Mouse (Mus musculus) gastrocnemius, postnatal 25 days (tissue): Measurements from ENCODE around the gene Nat14. TPM values are rescaled to one million over a fixed set of nuclear protein-coding genes. Genes with fewer than 3 reads are reported as not detected.

Experiments used
- DNase-seq: peaks from one replicate; pipeline ENCODE4 v3.0.0; 2022
- total RNA-seq, 2 experiments: library from RNA; stranded (reverse); gene quantifications; 1 replicate in 1 of 2; 2 replicates in 1 of 2; pipeline ENCODE4 v1.2.3; 2021

Nat14 gene
- total RNA-seq, 2 experiments from 2014 or later, result 3.7 to 5.2 TPM

- DNase-seq, result no peak
Measured at GRCm38 (mm10) chr7:4919971-4920370, 1.9 kb upstream of the Nat14 start.

DNA sequence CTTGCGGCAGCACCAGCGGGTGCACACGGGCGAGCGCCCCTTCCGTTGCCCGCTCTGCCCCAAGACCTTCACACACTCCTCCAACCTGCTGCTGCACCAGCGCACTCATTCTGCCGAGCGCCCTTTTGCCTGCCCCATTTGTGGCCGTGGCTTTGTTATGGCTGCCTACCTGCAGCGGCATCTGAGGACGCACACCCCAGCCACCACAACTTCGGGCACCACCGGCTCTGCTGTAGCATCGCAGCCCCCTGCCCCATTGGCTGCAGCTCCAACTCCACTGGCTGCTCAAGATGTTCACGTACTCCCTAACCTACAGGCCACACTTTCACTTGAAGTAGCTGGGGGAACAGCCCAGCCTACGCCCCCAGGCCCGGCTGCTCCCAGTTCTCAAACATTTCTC is 1.3 kb upstream of the Nat14 start:
- no peak for DNase-seq

DNA sequence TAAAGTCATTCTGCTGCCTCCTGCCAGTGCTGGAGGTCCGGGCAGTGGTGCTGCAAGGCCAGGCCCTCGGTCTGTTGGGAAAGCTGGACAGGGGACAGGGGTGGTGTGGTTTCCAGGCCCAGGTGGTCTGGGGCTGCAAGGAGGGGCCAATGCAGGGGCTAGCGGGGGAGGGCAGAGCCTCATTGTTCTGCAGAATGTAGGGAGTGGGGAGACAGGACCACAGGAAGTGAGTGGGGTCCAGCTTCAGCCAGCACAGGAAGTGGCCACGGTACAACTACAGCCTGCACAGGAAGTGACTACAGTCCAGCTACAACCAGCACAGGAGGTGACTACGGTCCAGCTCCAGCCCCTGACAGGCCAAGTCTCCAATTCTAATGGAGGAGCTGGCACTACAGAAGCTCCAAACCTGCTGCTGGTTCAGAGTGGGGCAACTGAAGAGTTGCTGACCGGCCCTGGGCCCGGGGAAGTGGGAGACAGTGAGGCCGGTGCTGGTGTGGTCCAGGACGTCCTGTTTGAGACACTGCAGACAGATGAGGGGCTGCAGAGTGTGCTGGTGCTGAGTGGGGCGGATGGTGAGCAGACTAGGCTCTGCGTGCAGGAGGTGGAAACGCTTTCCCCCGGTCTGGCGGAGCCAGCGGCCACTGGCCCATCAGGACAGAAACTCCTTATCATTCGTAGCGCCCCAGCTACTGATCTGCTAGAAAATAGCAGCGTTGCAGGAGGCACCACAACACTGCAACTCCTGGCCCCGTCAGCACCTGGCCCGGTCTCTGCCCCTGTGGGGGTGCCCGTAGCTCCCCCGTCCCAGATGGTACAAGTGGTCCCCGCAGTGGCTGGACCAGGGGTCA is 628 bp upstream of the Nat14 start:
- DNase-seq, result no peak

- peak; percentile 62 for DNase-seq
Measured at GRCm38 (mm10) chr7:4922508-4922907, 680 bp downstream of the Nat14 start.

- no peak for DNase-seq
Measured at GRCm38 (mm10) chr7:4922931-4923565, 1.2 kb downstream of the Nat14 start.

- DNase-seq, result peak; percentile 77
Measured at GRCm38 (mm10) chr7:4923586-4924364, 1.9 kb downstream of the Nat14 start.

GRCm38 (mm10) chr7:4924483-4924882 is 2.7 kb downstream of the Nat14 start:
- DNase-seq, result no peak

GRCm38 (mm10) chr7:4924891-4925301 is 3.1 kb downstream of the Nat14 start:
- DNase-seq, result peak; percentile 74

DNA sequence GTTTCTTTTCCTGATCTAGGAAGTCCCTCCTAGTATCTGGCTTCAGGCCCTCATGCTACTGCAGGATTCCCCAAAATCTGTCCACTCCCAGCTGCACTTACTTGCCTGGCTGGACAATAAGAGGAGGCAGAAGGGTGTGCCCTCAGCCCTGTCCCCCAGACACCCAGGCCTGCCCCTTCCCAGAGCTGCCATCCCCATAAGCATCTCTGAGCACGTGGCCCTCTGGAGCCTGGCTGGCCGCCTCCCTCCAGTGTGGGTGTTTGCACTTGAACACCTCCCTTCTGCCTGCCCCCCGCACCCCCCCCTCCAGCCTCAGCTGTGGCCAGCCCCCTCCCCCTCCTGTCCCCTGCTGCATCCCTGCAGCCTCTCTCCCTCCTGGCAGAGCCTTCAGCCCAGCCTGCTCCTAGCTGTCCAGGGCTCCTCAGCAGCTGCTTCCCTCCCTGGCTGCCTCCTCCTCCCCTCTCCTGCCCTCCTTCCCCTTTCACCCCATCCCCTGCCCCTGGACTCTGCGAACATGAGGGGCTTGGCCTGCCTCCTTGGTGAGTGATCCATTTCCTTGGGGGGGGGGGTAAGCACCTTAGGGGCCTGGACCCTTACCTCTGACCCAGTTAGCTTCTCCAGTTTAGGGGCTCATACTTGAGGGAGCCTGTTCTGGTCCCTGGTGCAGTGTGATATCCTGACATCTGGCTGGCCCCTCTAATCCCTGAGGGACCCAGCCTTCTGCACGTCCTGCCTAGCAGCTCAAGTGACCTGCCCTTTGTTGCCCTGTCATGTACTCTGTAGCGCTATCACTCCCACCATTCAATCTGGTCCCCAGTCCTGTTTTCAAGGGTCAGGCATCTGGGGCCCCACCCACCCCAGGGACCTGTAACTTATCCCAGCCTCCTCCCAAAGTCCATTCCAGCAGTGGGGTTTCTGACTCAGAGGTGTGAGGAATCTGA is 3.9 kb downstream of the Nat14 start, which contains the start of gene Ssc5d:
TSS of gene Ssc5d (plus strand) at position 345 of the 941 bp plus-strand sequence.
- DNase-seq, result peak; percentile 85

- no peak for DNase-seq
Measured at GRCm38 (mm10) chr7:4926849-4927248, 5.0 kb downstream of the Nat14 start.

- no peak for DNase-seq
Measured at GRCm38 (mm10) chr7:4927711-4928110, 5.9 kb downstream of the Nat14 start.

DNA sequence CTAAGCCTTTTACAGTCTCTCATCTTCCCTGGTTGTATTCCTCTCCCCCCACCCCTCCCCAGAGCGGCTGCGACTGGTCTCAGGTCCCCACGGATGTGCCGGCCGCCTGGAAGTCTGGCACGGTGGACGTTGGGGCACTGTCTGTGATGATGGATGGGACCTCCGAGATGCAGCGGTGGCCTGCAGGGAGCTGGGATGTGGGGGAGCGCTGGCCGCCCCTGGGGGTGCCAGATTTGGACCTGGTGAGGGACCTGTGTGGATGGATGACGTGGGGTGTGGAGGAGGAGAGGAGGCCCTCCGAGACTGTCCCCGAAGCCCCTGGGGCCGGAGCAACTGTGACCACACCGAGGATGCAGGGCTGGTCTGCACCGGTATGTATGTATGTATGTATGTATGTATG is 6.5 kb downstream of the Nat14 start:
- no peak for DNase-seq

DNA sequence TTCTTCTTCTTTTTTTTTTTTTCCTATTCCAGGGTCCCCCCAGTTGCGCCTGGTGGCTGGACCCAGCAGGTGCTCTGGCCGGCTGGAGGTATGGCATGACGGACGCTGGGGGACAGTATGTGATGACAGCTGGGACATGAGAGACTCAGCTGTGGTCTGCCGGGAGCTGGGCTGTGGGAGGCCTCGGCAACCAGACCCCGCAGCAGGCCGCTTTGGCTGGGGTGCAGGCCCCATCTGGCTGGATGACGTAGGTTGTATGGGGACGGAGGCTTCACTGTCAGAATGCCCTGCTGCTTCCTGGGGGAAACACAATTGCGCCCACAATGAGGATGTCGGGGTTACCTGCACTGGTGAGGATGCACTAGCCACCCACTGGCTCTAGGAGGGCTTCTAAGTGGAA is 11.3 kb downstream of the Nat14 start:
- DNase-seq, result no peak

DNA sequence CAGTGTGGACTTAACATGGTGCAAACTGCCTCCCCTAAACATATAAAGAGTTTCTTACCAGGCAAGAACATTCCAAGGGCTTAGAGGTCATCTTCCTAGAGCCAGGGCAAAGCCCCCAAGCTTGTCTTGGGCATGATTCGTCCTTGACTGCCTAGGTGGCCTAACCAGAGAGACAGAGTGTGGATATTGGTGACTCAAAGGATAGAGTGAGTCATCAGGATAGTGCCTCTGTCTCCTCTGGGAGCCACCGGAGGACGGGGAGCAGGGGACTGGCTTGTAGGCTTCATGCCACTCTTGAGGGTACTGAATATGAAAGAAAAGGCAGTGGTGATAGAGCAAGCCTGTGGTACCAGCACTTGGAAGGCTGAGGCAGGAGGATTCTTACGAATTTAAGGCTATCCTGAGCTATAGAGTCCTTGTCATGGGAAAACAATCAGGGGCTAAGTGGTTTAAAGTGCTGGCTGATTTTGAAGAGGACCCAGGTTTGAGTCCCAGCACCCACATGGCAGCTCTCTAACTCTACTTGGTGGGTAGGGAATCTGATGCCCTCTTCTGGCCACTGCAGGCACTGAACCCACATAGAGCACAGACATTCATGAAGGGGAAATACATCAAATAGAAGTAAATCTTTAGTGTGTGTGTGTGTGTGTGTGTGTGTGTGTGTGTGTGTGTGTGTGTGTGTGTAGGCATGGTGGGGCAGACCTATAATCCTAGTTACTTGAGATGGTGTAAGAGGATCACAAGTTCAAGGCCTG is 12.5 kb downstream of the Nat14 start:
- DNase-seq, result no peak

- DNase-seq, result no peak
Measured at GRCm38 (mm10) chr7:4936832-4937231, 15.0 kb downstream of the Nat14 start.

DNA sequence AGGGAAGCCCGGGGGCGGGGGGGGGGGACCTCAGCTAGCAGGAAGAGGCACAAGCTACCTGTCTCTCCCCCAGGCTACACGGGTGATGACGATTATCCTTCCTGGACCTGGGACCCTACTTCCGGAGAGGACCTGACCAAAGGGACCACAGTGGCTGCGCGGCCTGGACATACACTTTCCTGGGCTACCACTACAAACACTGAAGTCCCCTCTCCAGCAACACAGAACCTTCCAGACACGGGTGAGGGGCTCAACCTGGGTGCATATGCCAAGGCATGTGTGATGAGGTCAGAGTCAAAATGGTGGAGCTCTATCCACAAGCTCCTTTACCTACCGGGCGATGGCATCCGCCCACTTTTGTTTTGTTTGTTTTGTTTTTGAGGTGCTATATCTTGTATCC is 15.6 kb downstream of the Nat14 start:
- DNase-seq, result no peak

GRCm38 (mm10) chr7:4938456-4938855 is 16.6 kb downstream of the Nat14 start:
- DNase-seq, result no peak

DNA sequence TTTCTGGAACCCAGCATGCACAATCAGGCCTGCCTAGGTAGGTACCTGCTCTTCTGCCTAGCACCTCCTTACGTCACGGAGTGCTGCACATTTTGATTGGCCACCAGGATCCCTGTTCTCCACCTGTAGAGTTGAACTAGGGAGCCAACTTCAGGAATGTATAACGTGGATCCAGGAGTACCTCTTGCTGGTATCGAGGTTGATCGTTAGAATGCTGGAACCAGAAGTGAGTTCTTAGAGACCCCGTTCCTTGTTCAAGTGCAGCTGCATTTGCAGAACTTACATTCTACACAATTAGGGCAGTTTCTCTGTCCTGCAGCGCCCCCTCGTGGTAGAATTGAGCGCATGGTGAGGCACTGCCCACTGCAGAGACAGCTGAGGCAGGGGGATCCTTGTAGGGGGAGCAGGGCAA is 18.2 kb downstream of the Nat14 start:
- DNase-seq, result no peak

- DNase-seq, result no peak
Measured at GRCm38 (mm10) chr7:4942673-4943072, 20.8 kb downstream of the Nat14 start.

- DNase-seq, result peak; percentile 86
Measured at GRCm38 (mm10) chr7:4943223-4943815, 21.5 kb downstream of the Nat14 start.
